Mouse (Mus musculus) liver, adult 2 months (tissue): ENCODE measurements around the gene Fam71f1.

Experiments used
- CTCF ChIP-seq: fragments of 200-500 bp; IDR thresholded peaks from 2 replicates; pipeline ENCODE4 v1.5.1; 2011; ENCODE audit warnings: low read depth, low read length, control low read depth
- POLR2A ChIP-seq: fragments of 200-500 bp; IDR thresholded peaks from 2 replicates; pipeline ENCODE4 v1.6.1; 2011; ENCODE audit warnings: low read length, control low read depth; ENCODE audit not compliant: insufficient read depth; ENCODE audit errors: extremely low read depth

- TF ChIP-seq CTCF (no peak), POLR2A (no peak)
Measured at GRCm38 (mm10) chr6:29360211-29360610, 41.3 kb downstream of the Fam71f1 start.
